Mouse (Mus musculus) CH12.LX (cell line): ENCODE results near the gene Spred2. TPM values are rescaled to one million over a fixed set of nuclear protein-coding genes. Genes with fewer than 3 reads are reported as not detected.
A peak's percentile ranks its signal among the peaks of the same experiment; 100 is the strongest.

Source experiments
- DNase-seq: peaks from one replicate; pipeline ENCODE4 v3.0.0-alpha.2; 2013; ENCODE audit errors: extremely low read depth
- H3K27ac ChIP-seq: 2 replicates; pipeline ENCODE4 v1.5.1; 2012; ENCODE audit warnings: low read depth, mild to moderate bottlenecking, control low read depth, moderate library complexity; ENCODE audit not compliant: insufficient read depth
- H3K27me3 ChIP-seq: replicated peaks from 2 replicates; pipeline ENCODE3; 2012; ENCODE audit warnings: inconsistent platforms
- H3K36me3 ChIP-seq, 2 experiments: replicated peaks in 1 of 2; 2 replicates each; pipeline versions ENCODE3 to v1.6.1; 2012; ENCODE audit warnings: inconsistent platforms in 1 of 2, low read length in 1 of 2, mild to moderate bottlenecking in 1 of 2, mixed read lengths in 1 of 2, moderate library complexity in 1 of 2; ENCODE audit not compliant: control insufficient read depth in 1 of 2, insufficient read depth in 1 of 2
- H3K4me1 ChIP-seq, 2 experiments: 2 replicates each; pipeline ENCODE4 v1.6.1; 2012; ENCODE audit warnings: inconsistent platforms in 1 of 2, moderate library complexity in 1 of 2; ENCODE audit not compliant: insufficient read depth in 2 of 2, control insufficient read depth in 1 of 2
- H3K4me2 ChIP-seq: 2 replicates; pipeline ENCODE4 v1.6.1; 2012; ENCODE audit warnings: low read depth, mild to moderate bottlenecking, control low read depth; ENCODE audit not compliant: poor library complexity, insufficient read depth, severe bottlenecking
- H3K4me3 ChIP-seq, 3 experiments: fragments of 150-350 bp in 1 of 3; sonication (generic) in 1 of 3; replicated peaks in 1 of 3; 2 replicates each; pipeline versions ENCODE3 to v1.5.1; 2011 to 2012; ENCODE audit warnings: low read depth in 2 of 3, low read length in 2 of 3, mild to moderate bottlenecking in 2 of 3, moderate library complexity in 2 of 3, control low read depth in 1 of 3, improper control_type of control experiment in 1 of 3, inconsistent platforms in 1 of 3, mixed read lengths in 1 of 3; ENCODE audit not compliant: poor library complexity in 1 of 3
- H3K79me2 ChIP-seq: replicated peaks from 2 replicates; pipeline ENCODE4 v1.6.1; 2012; ENCODE audit warnings: mild to moderate bottlenecking, moderate library complexity; ENCODE audit not compliant: control insufficient read depth, poor library complexity, insufficient read depth, severe bottlenecking; ENCODE audit errors: extremely low read depth
- H3K9ac ChIP-seq: 2 replicates; pipeline ENCODE4 v1.6.1; 2012; ENCODE audit warnings: low read depth, mild to moderate bottlenecking, control low read depth, moderate library complexity; ENCODE audit not compliant: insufficient read depth
- H3K9me3 ChIP-seq: replicated peaks from 2 replicates; pipeline ENCODE3; 2012; ENCODE audit warnings: low read length, inconsistent platforms, mixed read lengths
- BHLHE40 ChIP-seq: IDR thresholded peaks from 2 replicates; pipeline ENCODE4 v1.6.1; 2011; ENCODE audit warnings: mild to moderate bottlenecking, low read depth, low read length, improper control_type of control experiment
- CHD1 ChIP-seq: IDR thresholded peaks from 2 replicates; pipeline ENCODE4 v1.6.1; 2012; ENCODE audit warnings: low read depth, low read length, improper control_type of control experiment, inconsistent platforms
- CHD2 ChIP-seq: IDR thresholded peaks from 2 replicates; pipeline ENCODE4 v1.6.1; 2011; ENCODE audit warnings: low read length, improper control_type of control experiment
- E2F4 ChIP-seq: IDR thresholded peaks from 2 replicates; pipeline ENCODE4 v1.6.1; 2011; ENCODE audit warnings: low read depth, low read length, improper control_type of control experiment; ENCODE audit not compliant: insufficient replicate concordance
- ELF1 ChIP-seq: IDR thresholded peaks from 2 replicates; pipeline ENCODE4 v1.6.1; 2014; ENCODE audit warnings: low read depth, mild to moderate bottlenecking, inconsistent platforms, low read length, improper control_type of control experiment
- EP300 ChIP-seq: IDR thresholded peaks from 2 replicates; pipeline ENCODE4 v1.6.1; 2011; ENCODE audit warnings: low read length, improper control_type of control experiment
- ETS1 ChIP-seq: conservative IDR thresholded peaks from 2 replicates; pipeline ENCODE4 v1.6.1; 2012; ENCODE audit warnings: low read depth, mild to moderate bottlenecking, inconsistent platforms, low read length, improper control_type of control experiment, moderate library complexity
- GABPA ChIP-seq: IDR thresholded peaks from 2 replicates; pipeline ENCODE4 v1.6.1; 2012; ENCODE audit warnings: low read depth, low read length, improper control_type of control experiment, inconsistent platforms; ENCODE audit not compliant: insufficient replicate concordance
- HCFC1 ChIP-seq: IDR thresholded peaks from 2 replicates; pipeline ENCODE4 v1.6.1; 2012; ENCODE audit warnings: low read depth, mild to moderate bottlenecking, inconsistent platforms, low read length, improper control_type of control experiment
- IRF4 ChIP-seq: IDR thresholded peaks from 2 replicates; pipeline ENCODE4 v1.6.1; 2014; ENCODE audit warnings: low read depth, mild to moderate bottlenecking, inconsistent platforms, low read length, improper control_type of control experiment
- JUN ChIP-seq: IDR thresholded peaks from 2 replicates; pipeline ENCODE4 v1.6.1; 2011; ENCODE audit warnings: low read depth, mild to moderate bottlenecking, low read length, improper control_type of control experiment, moderate library complexity; ENCODE audit not compliant: insufficient read depth
- JUND ChIP-seq: conservative IDR thresholded peaks from 2 replicates; pipeline ENCODE4 v1.6.1; 2011; ENCODE audit warnings: low read depth, low read length, improper control_type of control experiment
- KAT2A ChIP-seq: IDR thresholded peaks from 2 replicates; pipeline ENCODE4 v1.6.1; 2012; ENCODE audit warnings: low read length, improper control_type of control experiment, inconsistent platforms; ENCODE audit not compliant: insufficient replicate concordance
- MAFK ChIP-seq: IDR thresholded peaks from 2 replicates; pipeline ENCODE4 v1.6.1; 2011; ENCODE audit warnings: low read length, improper control_type of control experiment; ENCODE audit not compliant: insufficient replicate concordance
- MAX ChIP-seq: IDR thresholded peaks from 2 replicates; pipeline ENCODE4 v1.6.1; 2011; ENCODE audit warnings: low read length, improper control_type of control experiment
- MAZ ChIP-seq: IDR thresholded peaks from 2 replicates; pipeline ENCODE4 v1.6.1; 2012; ENCODE audit warnings: low read depth, mild to moderate bottlenecking, inconsistent platforms, low read length, improper control_type of control experiment, moderate library complexity
- MEF2A ChIP-seq: IDR thresholded peaks from 2 replicates; pipeline ENCODE4 v1.6.1; 2014; ENCODE audit warnings: low read depth, mild to moderate bottlenecking, inconsistent platforms, low read length, improper control_type of control experiment, borderline replicate concordance
- MXI1 ChIP-seq: IDR thresholded peaks from 2 replicates; pipeline ENCODE4 v1.6.1; 2011; ENCODE audit warnings: mild to moderate bottlenecking, low read depth, low read length, improper control_type of control experiment
- MYC ChIP-seq: IDR thresholded peaks from 2 replicates; pipeline ENCODE4 v1.6.1; 2011; ENCODE audit warnings: low read depth, mild to moderate bottlenecking, improper control_type of control experiment, low read length
- NELFE ChIP-seq: IDR thresholded peaks from 2 replicates; pipeline ENCODE4 v1.6.1; 2011; ENCODE audit warnings: low read depth, low read length, improper control_type of control experiment
- NRF1 ChIP-seq: IDR thresholded peaks from 2 replicates; pipeline ENCODE4 v1.6.1; 2014; ENCODE audit warnings: low read depth, mild to moderate bottlenecking, inconsistent platforms, low read length, improper control_type of control experiment, moderate library complexity
- PAX5 ChIP-seq: IDR thresholded peaks from 2 replicates; pipeline ENCODE4 v1.6.1; 2012; ENCODE audit warnings: low read length, inconsistent platforms, mixed read lengths
- POLR2AphosphoS2 ChIP-seq: IDR thresholded peaks from 2 replicates; pipeline ENCODE4 v1.6.1; 2011; ENCODE audit warnings: low read depth, low read length, improper control_type of control experiment
- RAD21 ChIP-seq: IDR thresholded peaks from 2 replicates; pipeline ENCODE4 v1.6.1; 2011; ENCODE audit warnings: low read depth, mild to moderate bottlenecking, low read length, improper control_type of control experiment, moderate library complexity
- RCOR1 ChIP-seq: conservative IDR thresholded peaks from 2 replicates; pipeline ENCODE4 v1.6.1; 2012; ENCODE audit warnings: low read depth, mild to moderate bottlenecking, inconsistent platforms, low read length, improper control_type of control experiment
- SIN3A ChIP-seq: IDR thresholded peaks from 2 replicates; pipeline ENCODE4 v1.6.1; 2012; ENCODE audit warnings: low read length, improper control_type of control experiment, inconsistent platforms
- SMC3 ChIP-seq: IDR thresholded peaks from 2 replicates; pipeline ENCODE4 v1.6.1; 2011; ENCODE audit warnings: low read depth, low read length, improper control_type of control experiment
- TBP ChIP-seq: conservative IDR thresholded peaks from 2 replicates; pipeline ENCODE4 v1.6.1; 2011; ENCODE audit warnings: low read depth, low read length, improper control_type of control experiment
- TCF12 ChIP-seq: IDR thresholded peaks from 2 replicates; pipeline ENCODE4 v1.6.1; 2014; ENCODE audit warnings: low read depth, mild to moderate bottlenecking, inconsistent platforms, low read length, improper control_type of control experiment
- UBTF ChIP-seq: IDR thresholded peaks from 2 replicates; pipeline ENCODE4 v1.6.1; 2012; ENCODE audit warnings: low read depth, mild to moderate bottlenecking, inconsistent platforms, low read length, improper control_type of control experiment, moderate library complexity
- USF1 ChIP-seq: IDR thresholded peaks from 2 replicates; pipeline ENCODE4 v1.6.1; 2014; ENCODE audit warnings: low read depth, mild to moderate bottlenecking, inconsistent platforms, low read length, improper control_type of control experiment
- USF2 ChIP-seq: conservative IDR thresholded peaks from 2 replicates; pipeline ENCODE4 v1.6.1; 2011; ENCODE audit warnings: low read depth, low read length, improper control_type of control experiment
- ZC3H11A ChIP-seq: IDR thresholded peaks from 2 replicates; pipeline ENCODE4 v1.6.1; 2012; ENCODE audit warnings: low read depth, mild to moderate bottlenecking, inconsistent platforms, low read length, improper control_type of control experiment
- ZKSCAN1 ChIP-seq: IDR thresholded peaks from 2 replicates; pipeline ENCODE4 v1.6.1; 2012; ENCODE audit warnings: low read depth, inconsistent platforms, low read length, improper control_type of control experiment, borderline replicate concordance
- ZMIZ1 ChIP-seq: IDR thresholded peaks from 2 replicates; pipeline ENCODE4 v1.6.1; 2012; ENCODE audit warnings: low read depth, mild to moderate bottlenecking, inconsistent platforms, low read length, improper control_type of control experiment
- ZNF384 ChIP-seq: IDR thresholded peaks from 2 replicates; pipeline ENCODE4 v1.6.1; 2012; ENCODE audit warnings: low read depth, low read length, improper control_type of control experiment, inconsistent platforms
- dilution Hi-C: fragments of 300-500 bp; cut with MboI; formaldehyde crosslinking; loops from 2 replicates; pipeline ENCODE4 v1.14.3; 2020; ENCODE audit warnings: low sequenced_read_pairs; ENCODE audit not compliant: extremely low pct_unique_long_range_greater_than_20kb, extremely low pct_ligation_motif_present
- in situ Hi-C: fragments of 300-500 bp; cut with MboI; formaldehyde crosslinking; loops from 3 replicates; pipeline ENCODE4 v1.14.3; 2019; ENCODE audit warnings: low sequenced_read_pairs, low pct_ligation_motif_present, low pct_unique_long_range_greater_than_20kb, mixed read lengths
- polyA plus RNA-seq: library from polyadenylated mRNA; unstranded; fragments of >175 nt; gene quantifications from 2 replicates; pipeline ENCODE4 v1.2.1, GENCODE M21; 2012; ENCODE audit warnings: low read depth; ENCODE audit not compliant: insufficient read length
- total RNA-seq, 2 experiments: library from RNA; depleted of rRNA; stranded (reverse); fragments of 300-350 nt in 1 of 2; fragments of >200 nt in 1 of 2; gene quantifications; 2 replicates each; pipeline ENCODE4 v1.2.3; 2012 to 2014

Gene Spred2
- total and polyA plus RNA-seq, 3 experiments = 1.4 to 15.8 (median 4.2) TPM

- peaks cover 7 to 74% of the 10 kb centered on the region in 2 experiments for H3K4me1 ChIP-seq
- dilution Hi-C loops = no loop called here
- H3K4me3 ChIP-seq = peak overlapping the region; percentile 84 to 89 (median 87)
- TF ChIP-seq MAX (peak; percentile 82), MAFK (peak; percentile 52; the same call in 1 of the 2 replicates), USF2 (no peak), BHLHE40 (peak; percentile 76), CHD1 (no peak), ETS1 (peak; percentile 91), ZKSCAN1 (no peak), IRF4 (peak; percentile 70), SIN3A (peak; percentile 93), NELFE (peak; percentile 49; the same call in 1 of the 2 replicates), JUN (no peak; the same call in 1 of the 2 replicates), ZMIZ1 (no peak; the same call in 1 of the 2 replicates), UBTF (no peak; the same call in 1 of the 2 replicates), SMC3 (peak; percentile 27), NRF1 (no peak), EP300 (peak; percentile 84), MXI1 (peak; percentile 92; the same call in 1 of the 2 replicates), TCF12 (peak; percentile 85), PAX5 (no peak), MEF2A (peak; percentile 69), ELF1 (no peak; the same call in 1 of the 2 replicates), JUND (no peak), E2F4 (0 out of 2 replicates have a peak, but pooled peaks have one; percentile 15), MAZ (peak; percentile 81), MYC (peak; percentile 42; the same call in 1 of the 2 replicates), ZNF384 (no peak), RAD21 (0 out of 2 replicates have a peak, but pooled peaks have one; percentile 0), TBP (no peak; the same call in 1 of the 2 replicates), CHD2 (peak; percentile 83), HCFC1 (no peak), POLR2AphosphoS2 (no peak), KAT2A (0 out of 2 replicates have a peak, but pooled peaks have one; percentile 57), GABPA (no peak), USF1 (no peak), ZC3H11A (no peak), RCOR1 (no peak; the same call in none of the 2 replicates)
These were observed 2.0 kb downstream of the Spred2 start for GRCm38 (mm10) chr11:19925976-19926842.

More at GRCm38 (mm10) chr11:19925976-19926842, 2.0 kb downstream of the Spred2 start:
- H3K9ac ChIP-seq = peak overlapping the region; percentile 97; the same call in 1 of the 2 replicates
- in situ Hi-C loops = loop anchor here (10.0 kb wide), 1 partner anchor 149 kb away; no protein-coding TSS in a partner anchor
- peaks cover 0 to 16% of the 10 kb centered on the region in 2 experiments for H3K36me3 ChIP-seq
- H3K9me3 ChIP-seq = no peaks in the 10 kb centered on the region
- peak overlapping the region; percentile 75 for H3K4me2 ChIP-seq
- peak overlapping the region; percentile 78 for H3K27ac ChIP-seq
- peak; percentile 90 for DNase-seq
- peaks cover 26% of the 10 kb centered on the region for H3K79me2 ChIP-seq
- H3K27me3 ChIP-seq = peaks cover 2% of the 10 kb centered on the region
